Mouse (Mus musculus): Measurements from ENCODE around the gene Kdf1.
"Not testable (repeated sequence)": the region's sequence is repeated elsewhere in the genome, so short reads cannot be mapped to it uniquely, and the experiment has no call there.

The Kdf1 gene

DNA sequence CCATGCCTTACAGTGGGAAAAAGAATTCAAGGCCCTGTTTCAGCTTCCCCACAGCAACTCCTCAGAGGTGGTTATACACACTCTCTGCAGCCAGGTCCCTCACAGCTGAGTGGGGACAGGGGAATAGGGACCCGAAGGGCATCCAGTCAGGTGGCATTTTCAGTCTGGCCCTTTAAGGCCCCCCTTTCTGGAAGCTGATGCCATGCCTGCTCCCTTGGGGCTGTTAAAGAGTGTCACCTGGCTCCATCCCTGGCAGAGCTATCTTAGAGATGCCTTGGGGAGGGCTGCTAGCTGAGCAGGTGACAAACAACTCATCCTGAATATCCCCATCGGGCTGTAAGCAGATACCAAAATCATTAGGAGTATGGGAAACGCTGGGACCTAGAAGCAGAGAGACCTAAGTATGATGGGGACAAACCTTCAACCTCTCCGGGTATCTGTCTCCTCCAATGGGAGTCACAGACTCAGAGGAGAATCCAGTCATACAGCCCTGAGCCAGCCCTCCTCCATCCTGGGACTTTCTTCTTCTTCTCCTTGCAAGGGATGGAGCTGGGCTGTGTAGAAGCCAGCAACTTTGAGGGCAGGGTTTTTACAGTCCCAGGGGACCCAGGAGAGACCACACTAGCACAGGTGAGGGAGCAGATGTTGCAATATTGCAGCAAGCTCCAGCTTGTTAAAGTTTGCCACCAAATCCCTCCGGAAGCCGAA, 21.9 kb upstream of the Kdf1 start:
- ATAC-seq (ENCODE audit: low TSS enrichment) = peak; percentile 28

DNA sequence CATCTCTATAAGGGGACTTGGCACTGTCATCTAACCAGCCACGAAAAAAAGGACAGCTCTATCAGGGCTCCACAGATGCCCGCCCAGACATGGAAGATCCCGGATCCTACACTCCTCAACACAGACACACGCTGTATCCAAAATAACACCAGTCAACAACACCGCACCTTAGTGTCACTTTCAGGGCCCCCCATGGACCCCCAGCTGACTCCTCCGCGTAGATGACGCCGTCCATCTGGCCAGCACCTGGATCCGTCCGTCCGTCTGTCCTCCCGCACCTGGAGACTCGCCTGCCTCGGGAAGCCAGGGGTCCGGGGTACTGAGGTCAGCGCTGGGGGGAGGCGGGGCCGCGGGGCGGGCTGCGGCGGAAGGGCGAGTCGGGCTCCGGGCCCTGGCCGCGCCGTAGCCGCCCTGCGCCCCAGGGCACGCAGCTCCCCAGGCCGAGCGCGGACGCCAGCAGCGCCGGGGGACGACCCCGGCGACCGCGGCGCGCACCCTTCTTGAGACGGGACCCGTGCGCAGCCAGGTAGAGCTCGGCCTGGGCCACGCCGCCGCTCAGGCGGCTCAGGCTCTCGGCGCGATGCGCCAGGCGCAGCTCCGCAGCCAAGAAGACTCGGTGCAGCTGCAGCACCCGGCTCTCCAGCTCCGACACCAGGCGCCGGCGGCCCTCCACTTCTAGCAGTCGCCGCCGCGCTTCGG, 21.2 kb upstream of the Kdf1 start:
- ATAC-seq (ENCODE audit: low TSS enrichment) = 0 out of 2 replicates have a peak, but pooled peaks have one; percentile 17

GRCm38 (mm10) chr4:133498160-133498724, 20.5 kb upstream of the Kdf1 start, which contains the start of gene Trnp1:
TSS of gene Trnp1 (minus strand) at chr4:133498550.
- ATAC-seq (ENCODE audit: low TSS enrichment) = peak; percentile 78

GRCm38 (mm10) chr4:133501514-133501913, 17.2 kb upstream of the Kdf1 start:
- no peak for ATAC-seq (ENCODE audit: low TSS enrichment)

DNA sequence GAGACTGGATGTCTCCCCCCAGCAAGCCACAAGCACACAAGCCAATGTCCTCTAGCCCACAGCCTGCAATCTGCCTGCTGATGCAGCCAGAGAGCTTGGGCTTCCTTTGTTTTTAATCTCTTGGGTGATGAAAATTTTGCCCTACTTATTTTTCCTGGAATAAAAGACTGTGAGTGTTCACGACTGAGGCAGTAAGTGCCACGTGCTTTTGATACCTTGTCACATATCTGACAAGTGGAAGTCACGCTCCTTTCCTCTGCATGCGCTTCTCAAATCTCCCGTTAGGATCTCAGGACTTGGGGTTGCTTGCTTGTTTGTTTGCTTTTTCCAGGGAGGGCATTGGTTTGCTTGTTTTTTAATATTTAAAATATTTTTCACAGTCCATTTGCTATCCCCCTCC, 14.5 kb upstream of the Kdf1 start:
- ATAC-seq (ENCODE audit: low TSS enrichment) = no peak

GRCm38 (mm10) chr4:133504755-133505485, 13.8 kb upstream of the Kdf1 start:
- no peak for ATAC-seq (ENCODE audit: low TSS enrichment)

DNA sequence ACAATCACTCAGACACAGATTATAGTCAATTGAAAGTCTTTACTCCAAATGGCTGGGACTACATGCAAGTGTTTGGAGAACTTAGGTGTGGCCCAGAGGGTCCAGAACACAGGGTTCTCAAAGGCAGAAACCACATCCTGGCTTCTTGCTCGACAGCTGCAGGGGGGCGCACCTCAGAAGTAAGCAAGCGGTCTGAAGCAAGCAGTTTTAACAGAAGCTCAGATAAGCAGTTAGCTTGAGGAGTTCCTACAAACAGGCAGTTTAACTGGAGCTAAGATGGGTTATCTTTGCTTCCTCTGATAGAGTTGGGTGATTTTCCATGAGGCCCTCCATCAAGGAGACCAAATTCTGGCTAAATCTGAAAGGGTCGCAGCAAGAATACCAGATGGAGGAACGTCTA, 12.2 kb upstream of the Kdf1 start:
- no peak for ATAC-seq (ENCODE audit: low TSS enrichment)

DNA sequence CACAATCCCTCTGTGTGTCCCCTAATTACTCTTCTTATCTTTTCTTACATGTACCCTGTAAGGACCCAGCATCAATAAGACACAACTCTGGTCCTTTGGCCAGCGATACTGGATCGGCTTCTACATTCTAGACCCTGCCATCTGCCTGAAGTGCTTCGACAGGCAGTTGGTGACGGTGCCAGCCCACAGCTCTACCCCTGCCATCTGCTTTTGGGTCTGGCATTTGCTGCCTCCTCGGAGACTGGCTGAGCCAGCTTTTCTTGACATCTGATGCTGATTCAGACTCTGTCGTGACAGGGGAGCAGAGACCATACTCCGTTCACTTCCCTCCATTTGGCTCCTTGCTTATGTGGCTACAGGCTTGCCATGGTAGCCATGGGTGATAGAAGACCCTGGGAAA, 9.8 kb upstream of the Kdf1 start:
- ATAC-seq (ENCODE audit: low TSS enrichment) = peak; percentile 56; the same call in 1 of the 2 replicates

GRCm38 (mm10) chr4:133511050-133511449, 7.7 kb upstream of the Kdf1 start:
- ATAC-seq (ENCODE audit: low TSS enrichment) = no peak

DNA sequence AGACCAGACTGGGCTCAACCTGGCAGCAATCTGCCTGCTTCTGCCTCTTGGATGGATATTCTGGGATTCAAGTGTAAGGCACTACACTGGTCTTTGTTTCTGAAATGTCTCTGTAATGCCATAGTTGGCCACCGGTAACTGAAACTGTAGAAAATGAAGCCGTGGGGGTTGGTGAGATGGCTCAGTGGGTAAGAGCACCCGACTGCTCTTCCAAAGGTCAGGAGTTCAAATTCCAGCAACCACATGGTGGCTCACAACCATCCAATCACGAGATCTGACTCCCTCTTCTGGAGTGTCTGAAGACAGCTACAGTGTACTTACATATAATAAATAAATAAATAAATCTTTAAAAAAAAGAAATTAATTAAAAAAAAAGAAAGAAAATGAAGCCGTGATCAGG, 6.3 kb upstream of the Kdf1 start:
- ATAC-seq (ENCODE audit: low TSS enrichment) = not testable (repeated sequence)

GRCm38 (mm10) chr4:133512972-133513371, 5.8 kb upstream of the Kdf1 start:
- ATAC-seq (ENCODE audit: low TSS enrichment) = peak; percentile 85

- no peak for ATAC-seq (ENCODE audit: low TSS enrichment)
Measured at GRCm38 (mm10) chr4:133519369-133519665, 554 bp downstream of the Kdf1 start.

DNA sequence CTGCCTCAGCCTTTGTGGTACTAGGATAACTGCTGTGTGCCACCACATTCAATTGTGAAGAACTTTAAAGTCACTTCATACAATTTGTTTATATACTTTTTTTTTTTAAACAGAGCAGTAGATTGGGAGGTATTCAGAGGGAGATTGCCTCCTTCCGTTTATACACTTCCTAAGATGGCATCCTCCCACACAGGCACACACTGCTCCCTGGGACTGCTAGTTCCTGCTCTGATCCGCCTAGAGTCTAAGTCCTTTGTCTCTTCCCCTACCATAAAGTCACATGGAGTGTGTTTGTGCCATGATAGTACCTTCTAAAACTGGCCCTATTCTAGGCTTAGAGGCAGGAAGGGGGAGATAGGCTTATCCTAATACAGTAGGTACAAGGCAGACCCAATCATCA, 2.7 kb downstream of the Kdf1 start:
- peak; percentile 78; the same call in 1 of the 2 replicates for ATAC-seq (ENCODE audit: low TSS enrichment)

DNA sequence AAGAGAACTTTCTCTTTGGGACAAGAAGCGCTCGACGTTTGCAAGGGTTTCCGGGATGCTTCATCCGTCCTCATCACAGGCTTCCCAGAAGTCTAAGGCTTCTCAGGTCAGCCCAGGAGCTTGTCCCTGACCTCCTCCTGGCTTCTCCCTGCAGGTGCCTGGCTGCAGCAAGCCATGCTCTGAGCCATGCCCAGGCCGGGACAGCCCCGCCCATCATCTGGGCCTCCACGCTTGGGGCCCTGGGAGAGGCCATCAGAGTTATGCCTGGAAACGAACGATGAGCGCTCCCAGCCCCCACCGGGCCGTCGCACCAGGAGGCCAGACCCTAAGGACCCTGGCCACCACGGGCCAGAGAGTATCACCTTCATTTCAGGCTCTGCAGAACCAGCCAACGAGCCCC, 9.0 kb downstream of the Kdf1 start:
- no peak for ATAC-seq (ENCODE audit: low TSS enrichment)

GRCm38 (mm10) chr4:133532777-133533176, 14.0 kb downstream of the Kdf1 start:
- ATAC-seq (ENCODE audit: low TSS enrichment) = no peak

DNA sequence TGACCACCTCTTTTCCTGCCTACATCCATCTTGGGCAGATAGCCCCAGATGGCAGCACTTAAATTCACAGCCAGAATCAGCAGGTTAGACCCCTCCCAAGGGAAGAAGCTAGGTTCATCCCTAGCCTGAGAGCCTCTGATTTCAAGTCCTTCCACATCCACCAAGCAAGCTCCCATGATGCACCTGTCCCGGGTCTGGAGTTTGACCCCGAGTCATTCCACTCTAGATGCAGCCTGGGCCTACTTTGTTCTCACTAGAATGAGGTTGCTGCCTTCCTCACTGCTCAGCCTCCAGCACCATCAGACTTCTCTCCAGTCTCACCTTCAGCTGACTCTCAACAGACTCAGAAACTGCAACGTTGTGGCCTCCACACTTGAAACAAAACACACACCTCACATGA, 17.3 kb downstream of the Kdf1 start:
- no peak for ATAC-seq (ENCODE audit: low TSS enrichment)

DNA sequence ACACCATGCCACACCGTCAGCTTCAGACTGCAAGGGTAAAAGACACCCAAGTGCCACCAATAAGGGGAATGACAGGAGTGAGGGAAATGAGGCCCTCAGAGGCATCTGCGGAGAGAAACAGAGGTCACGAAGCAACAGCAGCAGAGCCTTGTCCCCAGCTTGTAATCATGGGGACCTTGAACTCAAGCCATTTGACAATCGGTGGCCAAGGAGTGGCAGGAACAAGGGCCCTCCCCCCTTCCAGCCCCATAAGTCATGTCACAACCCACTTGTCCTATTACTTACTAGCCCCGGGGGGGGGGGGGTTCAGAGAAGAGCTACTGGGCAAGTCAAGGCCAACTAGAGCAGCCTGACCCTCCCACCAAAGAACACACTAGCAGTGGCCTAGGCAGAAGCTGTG, 17.9 kb downstream of the Kdf1 start:
- no peak for ATAC-seq (ENCODE audit: low TSS enrichment)

GRCm38 (mm10) chr4:133545272-133546231, 26.8 kb downstream of the Kdf1 start, which contains the start of gene Nudc:
TSS of gene Nudc (minus strand) at chr4:133545996.
- ATAC-seq (ENCODE audit: low TSS enrichment) = peak; percentile 100

DNA sequence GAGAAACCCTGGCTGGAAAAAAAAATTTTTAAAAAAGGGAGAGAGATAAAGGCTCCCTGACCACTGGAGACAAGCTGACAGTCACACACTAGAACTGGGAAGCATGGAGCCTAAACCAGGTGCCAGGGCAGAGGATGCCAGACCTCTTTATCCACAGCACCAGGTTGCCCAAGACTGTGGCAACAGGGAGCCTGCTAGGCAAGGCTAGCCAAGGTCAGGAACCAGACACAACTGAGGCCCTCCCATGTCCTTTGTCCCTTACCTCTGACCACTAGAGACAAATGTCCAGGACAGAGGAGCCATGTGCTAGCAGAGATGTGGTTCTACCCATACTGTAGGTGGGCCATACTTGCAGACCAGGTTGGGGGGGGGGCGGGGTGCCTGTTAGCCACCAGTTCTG, 33.3 kb downstream of the Kdf1 start:
- no peak for ATAC-seq (ENCODE audit: low TSS enrichment)

- no peak for ATAC-seq (ENCODE audit: low TSS enrichment)
Measured at GRCm38 (mm10) chr4:133552768-133553447, 34.1 kb downstream of the Kdf1 start, which contains the start of gene Nr0b2. TSS of gene Nr0b2 (plus strand) at chr4:133553376.

Data from frontal cortex, adult (tissue).